Mouse (Mus musculus) adrenal gland, adult 18-20 months (tissue): ENCODE data around the gene Rdh8. TPM values are rescaled to one million over a fixed set of nuclear protein-coding genes. Genes with fewer than 3 reads are reported as not detected.
"Not testable (repeated sequence)": the region's sequence is repeated elsewhere in the genome, so short reads cannot be mapped to it uniquely, and the experiment has no call there.

Experiments used
- DNase-seq, 2 experiments: peaks; one replicate each; pipeline ENCODE4 v3.0.0; 2021 to 2022; ENCODE audit warnings: low spot score in 2 of 2
- total RNA-seq, 2 experiments: library from RNA; stranded (reverse); gene quantifications; 1 replicate in 1 of 2; 2 replicates in 1 of 2; pipeline ENCODE4 v1.2.3; 2021

Rdh8 gene
- total RNA-seq, 2 experiments from 2014 or later = not detected

DNA sequence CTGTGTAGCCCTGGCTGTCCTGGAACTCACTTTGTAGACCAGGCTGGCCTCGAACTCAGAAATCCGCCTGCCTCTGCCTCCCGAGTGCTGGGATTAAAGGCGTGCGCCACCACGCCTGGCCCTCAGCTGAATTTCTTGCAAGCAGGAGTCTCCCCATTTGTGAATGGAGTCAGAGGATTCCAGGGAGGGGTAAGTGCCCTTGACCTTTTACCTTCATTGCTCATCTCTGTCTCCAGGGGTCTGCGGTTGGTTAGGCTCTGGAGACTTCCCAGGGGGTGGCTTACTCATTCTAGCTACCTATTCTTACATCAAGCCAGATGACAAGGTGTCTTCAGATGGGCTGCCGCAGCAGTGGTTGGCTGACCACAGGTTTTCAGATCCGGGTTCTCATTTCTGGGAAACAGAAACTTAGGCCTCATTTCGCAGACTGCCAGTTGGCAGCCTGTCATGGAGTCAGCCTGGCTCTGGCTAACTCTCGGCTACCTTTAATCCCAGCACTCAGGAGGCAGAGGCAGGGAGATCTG lies 17.2 kb downstream of the Rdh8 start:
- DNase-seq = not testable (repeated sequence)

DNA sequence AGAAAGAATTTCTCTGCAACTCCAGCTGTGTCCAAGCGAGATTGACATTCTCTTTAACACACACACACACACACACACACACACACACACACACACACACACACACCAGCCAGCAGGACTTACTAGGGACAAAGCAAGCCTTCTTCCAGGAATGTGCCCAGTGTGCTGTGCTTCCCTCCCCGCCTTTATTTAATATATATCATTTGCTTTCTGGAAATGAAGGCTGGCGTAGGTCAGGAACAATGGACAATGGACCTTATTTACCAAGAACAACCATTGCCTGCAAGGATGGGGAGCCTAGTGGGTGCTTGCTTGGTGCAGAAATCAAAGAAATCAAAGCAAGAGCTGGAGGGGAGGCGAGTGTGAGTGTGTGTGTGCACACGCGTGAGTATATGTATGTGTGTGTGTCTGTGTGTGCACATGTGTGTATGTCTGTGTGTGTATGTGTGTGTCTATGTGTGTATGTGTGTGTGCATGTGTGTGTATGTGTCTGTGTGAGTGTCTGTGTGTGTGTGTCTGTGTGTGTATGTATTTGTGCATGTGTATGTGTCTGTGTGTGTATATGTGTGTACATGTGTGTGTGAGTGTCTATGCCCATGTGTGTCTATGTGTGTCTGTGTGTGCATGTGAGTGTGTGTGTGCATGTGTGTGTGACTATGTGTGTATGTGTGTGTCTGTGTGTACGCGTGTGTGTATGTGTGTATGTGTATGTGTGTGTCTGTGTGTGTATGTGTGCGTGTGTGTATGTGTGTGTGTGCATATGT lies 19.1 kb downstream of the Rdh8 start:
- DNase-seq = no peak

DNA sequence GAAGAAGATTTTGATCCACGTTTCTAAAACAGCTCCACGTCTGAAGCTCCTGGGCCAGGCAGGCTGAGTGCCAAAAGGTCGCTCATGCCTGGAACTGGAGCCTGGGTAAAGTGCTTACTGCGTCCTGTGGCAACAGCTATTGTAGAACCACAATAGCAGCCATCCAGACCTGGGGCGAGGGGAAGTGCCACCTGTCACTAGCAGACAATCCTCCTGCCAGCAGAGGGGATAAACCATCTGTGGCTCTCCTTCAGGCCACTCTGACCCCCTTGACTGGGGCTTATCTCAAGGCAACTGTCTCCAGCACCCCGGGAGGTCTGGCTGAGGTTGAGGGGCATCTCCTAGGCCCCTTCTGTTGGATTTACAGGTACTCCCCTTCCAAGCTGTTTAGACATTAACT lies 20.6 kb downstream of the Rdh8 start:
- no peak for DNase-seq

DNA sequence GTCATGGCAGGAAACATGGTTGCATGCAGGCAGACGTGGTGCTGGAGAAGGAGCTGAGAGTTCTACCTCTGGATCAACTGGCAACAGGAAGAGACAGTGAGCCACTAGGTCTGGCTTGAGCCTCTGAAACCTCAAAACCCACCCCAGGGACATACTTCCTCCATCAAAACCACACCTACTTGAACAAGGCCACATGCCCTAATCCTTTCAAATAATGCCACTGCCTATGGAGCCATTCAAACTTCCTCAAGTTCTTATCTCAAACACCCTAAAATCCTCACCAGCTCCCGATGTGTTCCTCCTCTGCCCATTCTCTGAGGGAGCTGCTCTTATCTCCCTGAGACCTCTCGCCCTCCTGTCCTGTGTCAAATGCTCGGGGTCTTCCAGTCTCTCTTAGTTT lies 23.9 kb downstream of the Rdh8 start:
- DNase-seq = no peak

DNA sequence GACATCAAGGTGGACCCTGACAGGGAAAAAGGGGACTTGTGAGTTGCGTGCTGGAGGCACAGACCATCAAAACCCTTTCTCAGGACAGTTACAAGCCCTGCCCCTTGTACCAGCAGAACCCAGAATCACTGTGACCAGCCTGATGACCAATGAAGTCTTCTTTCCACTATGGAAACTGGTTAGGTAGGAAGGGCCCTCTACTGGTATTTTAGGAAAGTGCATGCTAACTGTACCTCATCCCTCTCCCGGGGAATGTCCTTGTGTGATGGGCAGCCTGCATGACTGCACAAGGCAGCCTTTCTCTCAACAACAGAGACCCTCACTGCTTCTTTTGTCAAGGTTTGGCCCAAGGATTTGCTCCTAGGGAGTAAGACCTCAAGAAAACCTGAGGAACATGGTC lies 24.4 kb downstream of the Rdh8 start:
- DNase-seq = peak in 1 of 2 experiments; percentile 15

DNA sequence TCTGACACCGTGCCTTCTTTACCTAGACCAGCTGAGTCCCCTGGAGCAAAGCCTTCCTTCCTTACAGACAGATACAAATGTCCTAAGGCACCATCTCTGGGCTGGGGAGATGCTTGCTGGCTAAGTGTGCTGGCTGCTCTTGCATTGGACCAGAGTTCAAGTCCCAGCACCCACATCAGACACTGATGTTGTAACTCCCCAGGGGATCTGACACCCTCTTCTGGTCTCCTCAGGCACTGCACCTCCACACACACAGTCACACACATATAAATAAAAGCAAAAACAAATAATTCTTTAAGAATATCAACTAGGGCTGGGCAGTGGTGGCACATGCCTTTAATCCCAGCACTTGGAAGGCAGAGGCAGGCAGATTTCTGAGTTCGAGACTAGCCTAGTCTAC lies 31.9 kb downstream of the Rdh8 start:
- no peak for DNase-seq

DNA sequence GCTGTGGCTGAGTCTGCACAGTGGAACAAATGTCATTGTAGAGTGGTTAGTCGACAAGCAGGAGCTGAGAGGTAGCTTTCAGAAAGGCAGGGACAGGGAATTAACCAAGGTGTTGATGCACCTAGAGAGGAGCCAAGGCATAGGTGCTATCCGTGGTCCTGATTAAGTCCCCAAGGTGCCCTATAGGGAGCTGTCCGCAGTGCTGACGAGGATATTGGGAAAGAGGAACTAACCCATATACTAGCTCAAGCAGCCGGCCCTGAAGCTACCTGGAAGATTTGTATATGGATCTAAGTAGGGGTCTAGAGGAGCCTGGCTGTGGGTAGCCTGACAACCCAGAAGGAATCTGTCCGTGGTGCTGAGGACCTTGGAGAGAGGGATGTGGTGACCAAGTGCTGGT lies 38.8 kb downstream of the Rdh8 start:
- peak; percentile 31 to 36 for DNase-seq

DNA sequence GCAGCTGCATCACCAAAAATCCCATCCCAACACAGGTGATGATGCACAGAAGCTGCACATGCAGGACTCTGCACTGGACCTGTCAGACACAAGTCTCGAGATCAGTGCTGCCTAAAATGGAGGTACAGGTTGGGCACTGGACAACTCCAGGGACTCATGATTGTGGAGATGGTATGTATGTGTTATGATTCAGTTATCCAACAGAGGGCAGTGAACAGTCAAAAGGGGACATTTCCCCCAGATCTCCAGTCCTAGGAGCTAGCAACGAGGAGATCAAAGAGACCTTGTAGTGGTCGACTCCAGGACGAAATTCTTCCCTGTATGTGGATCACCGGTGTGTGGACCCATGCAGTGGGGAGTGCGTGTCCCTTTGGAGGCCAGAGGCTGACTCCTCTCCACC lies 41.6 kb downstream of the Rdh8 start:
- DNase-seq = no peak

DNA sequence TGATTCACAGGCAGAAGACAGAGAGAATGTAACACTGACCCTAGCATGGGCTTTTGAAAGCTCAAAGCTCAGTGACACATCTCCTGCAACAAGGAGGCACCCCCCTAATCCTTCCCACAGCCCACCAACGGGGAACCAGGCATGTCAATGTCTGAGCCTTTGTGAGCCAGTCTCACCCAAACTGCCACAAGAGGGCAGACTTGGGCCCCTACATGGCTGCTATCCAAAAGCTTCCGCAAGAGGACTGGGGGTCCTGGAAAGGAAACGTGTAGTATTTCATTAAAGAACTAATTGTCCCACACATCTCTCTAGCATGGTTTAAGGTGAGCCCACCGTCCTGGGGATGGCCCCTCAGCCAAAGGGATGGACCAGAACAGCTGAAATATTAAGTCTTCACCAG lies 43.5 kb downstream of the Rdh8 start:
- DNase-seq = peak in 1 of 2 experiments; percentile 57

DNA sequence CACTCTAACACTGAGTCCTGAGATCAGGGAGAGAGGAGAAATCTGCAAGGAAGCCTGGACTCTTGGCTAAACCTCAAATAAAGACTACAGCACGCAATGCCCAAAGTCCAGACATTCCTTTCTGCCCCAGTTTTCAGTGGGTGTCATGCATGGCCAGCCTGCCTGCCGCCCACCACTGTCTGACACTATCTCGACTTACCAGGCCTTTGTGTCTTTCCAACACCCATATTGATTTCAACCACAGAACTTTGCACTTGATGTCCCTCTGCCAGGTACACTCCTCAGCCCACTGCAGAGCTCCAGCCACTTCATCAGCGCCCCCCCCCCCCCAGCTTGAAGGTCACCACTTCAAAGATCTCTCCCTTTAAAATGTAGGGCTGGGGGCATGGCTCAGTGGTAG lies 43.9 kb downstream of the Rdh8 start:
- DNase-seq = no peak

DNA sequence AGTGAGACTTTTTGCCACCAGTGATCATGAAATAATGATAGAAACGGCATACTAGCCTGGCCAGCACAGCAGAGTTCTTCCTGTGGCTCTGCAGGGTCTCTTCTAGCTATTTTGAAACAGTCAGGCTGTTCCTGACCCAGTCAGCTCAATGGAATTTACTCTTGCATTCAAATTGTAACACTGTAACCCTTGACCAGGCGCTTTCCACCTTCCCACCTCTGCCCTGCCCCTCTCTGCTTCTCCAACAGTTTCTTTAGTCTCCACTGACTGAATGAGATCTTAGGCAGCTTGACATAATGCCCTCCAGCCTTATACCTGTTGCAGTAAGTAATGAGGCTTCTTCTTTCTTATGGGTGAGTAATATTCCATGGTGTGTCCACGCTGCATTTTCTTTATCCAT lies 48.6 kb downstream of the Rdh8 start:
- no peak for DNase-seq

DNA sequence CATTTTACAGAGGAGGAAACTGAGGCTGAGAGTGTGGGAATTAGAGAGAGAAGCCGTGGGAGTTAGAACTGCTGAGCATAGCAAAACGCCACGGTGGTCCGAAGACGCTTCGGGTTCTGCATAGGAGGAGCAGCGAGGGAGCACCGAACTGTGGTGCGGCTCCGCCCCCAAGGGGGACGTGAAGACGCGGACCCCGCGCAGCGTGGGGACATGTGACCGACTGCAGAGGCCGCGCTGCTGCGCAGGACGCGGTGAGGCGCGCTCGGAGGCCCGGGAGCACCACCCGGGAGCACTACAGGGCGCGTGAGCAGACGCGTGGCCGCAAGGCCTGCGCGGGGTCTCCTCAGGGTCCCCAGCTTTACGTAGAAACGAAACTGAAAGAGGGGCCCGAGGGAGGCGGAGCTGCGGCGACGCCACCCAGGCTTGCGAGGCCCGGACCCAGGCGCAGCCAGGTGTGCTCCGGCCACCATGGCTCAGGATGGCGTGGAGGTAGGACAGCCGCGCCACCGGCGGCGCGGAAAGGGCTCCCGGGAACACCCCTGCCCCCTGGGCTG lies 50.2 kb downstream of the Rdh8 start, which contains the start of gene A230050P20Rik:
A230050P20Rik (plus strand) TSS at position 195 of the 554 bp plus-strand sequence.
- DNase-seq = peak; percentile 56 to 69

DNA sequence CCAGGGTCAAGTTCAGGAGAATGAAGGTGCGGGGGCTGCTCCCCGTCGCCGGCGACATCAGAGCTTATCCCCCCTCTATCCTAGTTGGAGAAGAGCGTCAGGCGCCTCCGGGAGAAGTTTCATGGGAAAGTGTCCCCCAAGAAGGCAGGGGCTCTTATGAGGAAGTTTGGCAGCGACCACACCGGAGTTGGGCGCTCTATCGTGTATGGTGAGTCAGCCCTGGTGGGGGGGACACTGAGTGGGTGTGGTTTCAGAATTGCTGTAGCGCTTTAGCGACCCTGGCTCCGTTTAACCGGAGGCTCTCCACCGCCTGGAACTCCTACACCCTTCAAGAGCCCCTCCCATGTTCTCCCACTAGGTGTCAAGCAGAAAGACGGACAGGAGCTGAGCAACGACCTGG lies 50.9 kb downstream of the Rdh8 start:
- peak in 1 of 2 experiments; percentile 28 for DNase-seq

DNA sequence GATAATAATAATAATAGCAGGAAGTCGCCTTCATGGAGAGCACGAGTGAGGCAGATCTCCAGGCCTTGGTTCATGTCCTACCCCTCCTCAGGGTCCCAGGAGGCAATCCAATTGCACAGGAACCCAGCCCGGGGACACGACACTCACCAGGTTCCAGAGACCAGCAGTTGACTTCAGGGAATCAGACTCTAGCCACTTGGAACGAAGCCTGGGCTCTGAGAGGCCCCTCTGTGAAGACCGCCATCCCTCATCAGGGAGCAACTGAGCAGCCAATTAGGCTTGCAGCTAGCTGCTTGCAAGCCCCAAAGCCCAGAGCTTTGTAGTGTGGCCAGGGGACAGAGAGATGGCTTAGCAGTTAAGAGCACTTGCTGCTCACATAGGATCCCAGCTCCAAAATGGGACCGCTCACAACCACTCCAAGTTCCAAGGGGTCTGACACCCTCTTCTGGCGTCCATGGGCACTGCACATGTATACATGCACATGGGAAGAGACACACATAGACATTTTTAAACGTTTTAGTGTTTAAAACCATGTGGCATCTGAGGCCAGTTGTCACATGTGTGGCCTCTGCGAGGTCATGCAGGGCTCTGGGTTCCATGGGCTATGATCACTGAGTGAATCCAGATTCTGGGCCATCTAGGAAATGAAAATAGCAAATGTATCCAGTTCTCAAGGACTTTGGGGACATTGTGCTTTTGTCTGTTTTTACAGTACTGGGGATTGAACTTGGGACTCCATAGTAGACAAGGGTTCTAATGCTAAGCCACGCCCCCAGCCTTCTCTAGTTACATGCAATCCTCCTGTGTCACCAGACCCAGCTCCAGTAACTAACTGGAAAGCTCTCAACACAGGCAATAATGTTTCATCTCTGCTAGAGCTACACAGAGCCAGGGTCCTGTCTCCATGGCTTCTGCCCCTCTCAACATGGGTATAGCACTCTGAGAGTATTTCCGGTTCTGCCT lies 52.2 kb downstream of the Rdh8 start:
- no peak for DNase-seq

DNA sequence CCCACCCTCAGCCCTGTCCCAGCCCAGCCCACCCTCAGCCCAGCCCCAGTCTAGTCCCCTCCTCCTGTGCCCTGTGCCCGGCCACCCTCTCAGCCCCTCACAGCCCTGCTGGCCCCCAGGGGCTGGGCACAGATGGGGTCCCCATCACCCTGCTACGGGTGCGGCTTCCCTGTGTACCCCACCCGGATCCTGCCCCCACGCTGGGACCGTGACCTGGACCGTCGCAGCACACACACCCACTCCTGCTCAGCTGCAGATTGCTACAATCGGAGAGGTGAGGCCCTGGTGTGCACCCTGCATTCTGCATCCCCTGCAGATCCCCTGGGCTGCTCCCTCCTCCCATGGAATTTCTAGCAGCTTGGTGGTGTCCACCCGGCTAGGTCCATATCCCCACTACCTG lies 54.7 kb downstream of the Rdh8 start:
- DNase-seq = no peak

DNA sequence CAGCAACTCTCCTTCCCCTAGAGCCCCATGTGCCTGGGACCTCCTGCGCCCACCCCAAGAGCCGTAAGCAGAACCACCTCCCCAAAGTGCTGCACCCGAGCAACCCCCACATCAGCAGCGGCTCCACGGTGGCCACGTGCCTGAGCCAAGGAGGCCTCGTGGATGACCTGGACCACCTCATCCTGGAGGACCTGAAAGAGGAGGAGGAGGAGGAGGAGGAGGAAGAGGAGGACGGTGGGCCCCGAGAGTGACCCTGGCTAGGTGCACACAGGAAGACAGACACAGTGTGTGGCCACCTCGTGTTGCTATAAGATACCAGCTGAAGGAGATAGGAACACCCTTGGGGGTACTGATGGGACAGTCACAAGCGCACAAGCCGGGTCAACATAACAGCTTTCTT lies 55.2 kb downstream of the Rdh8 start:
- no peak for DNase-seq

DNA sequence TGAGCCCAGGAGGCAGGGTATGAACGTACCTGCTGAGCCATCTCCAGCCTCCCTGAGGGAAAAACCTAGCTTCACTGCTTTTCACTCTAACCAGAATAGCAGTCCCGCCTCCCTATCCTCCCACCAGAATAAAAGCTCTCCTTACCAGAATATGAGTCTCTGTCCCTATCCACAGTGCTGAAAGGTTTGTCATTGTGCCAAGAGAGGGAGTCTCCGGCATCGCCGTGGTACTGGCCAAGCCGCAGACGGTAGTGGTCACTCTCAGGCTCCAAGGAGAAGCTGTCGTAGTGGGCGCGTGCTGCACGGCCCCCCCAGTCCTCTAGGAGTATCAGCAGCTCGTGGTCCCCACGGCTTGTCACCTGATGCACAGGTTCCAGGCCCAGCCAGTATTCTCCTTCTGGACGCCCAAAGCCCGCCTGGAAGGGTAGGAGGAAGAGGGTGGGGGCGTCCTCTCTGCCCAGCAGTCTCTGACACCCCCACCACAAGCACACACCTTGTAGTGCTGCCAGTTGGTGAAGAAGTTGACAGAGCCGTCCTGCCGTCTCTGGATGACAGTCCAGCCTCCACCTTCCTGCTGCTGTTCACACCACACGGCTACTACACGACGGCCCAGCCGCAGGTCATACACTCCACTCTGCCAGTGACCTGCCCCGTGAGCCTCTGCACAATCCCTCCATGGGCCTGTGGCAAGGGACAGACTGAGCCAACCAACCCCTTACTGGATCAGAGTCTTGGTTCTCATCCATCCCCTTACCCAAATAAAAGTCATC lies 56.9 kb downstream of the Rdh8 start:
- no peak for DNase-seq
